Mouse (Mus musculus) adrenal gland, postnatal 25 days (tissue): ENCODE results near the gene Smpdl3b. TPM values are rescaled to one million over a fixed set of nuclear protein-coding genes. Genes with fewer than 3 reads are reported as not detected.
A peak's percentile ranks its signal among the peaks of the same experiment; 100 is the strongest.
"Not testable (repeated sequence)": the region's sequence is repeated elsewhere in the genome, so short reads cannot be mapped to it uniquely, and the experiment has no call there.

Experiments
- DNase-seq: peaks from one replicate; pipeline ENCODE4 v3.0.0; 2021; ENCODE audit warnings: mixed read lengths
- long read RNA-seq: library from polyadenylated mRNA; stranded (forward); transcript quantifications from one replicate; pipeline ENCODE4 v2.0.0, GENCODE M21; 2021
- total RNA-seq: library from RNA; stranded (reverse); gene quantifications from 2 replicates; pipeline ENCODE4 v1.2.3, GENCODE M21; 2021

The Smpdl3b gene
- total RNA-seq = 35.5 and 35.9 TPM in 2 replicates
- long read RNA-seq, transcript Smpdl3b-201 (8 exons, 2,006 nt) = major isoform, 5 of 5 reads
- long read RNA-seq, partial matches to known transcripts = 0 of 5 reads
- long read RNA-seq, other reads (novel, unspliced or antisense) = 0 of 5 reads

DNA sequence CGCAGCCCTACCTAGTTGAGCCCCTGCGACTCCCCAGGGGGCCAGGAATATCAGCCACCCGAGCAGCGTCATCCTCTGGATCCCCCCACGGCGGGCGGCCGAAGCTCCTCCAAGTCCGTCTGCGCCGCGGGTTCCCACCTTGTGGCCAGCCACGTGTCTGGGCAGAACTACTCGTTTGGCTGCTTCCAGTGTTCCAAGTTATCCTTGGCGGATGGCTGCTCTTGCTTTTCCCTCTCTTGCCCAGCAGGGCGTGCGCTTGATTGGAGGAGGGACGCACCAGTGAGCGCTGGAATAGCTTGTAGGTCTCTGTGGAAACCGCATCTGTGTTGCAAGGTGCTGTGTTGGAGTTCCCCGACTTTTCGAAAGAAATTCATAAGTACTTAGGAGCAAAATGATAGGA lies at the start of gene Smpdl3b:
Gene Smpdl3b, minus strand, starts transcription at position 279 of the 400 bp plus-strand sequence.
- DNase-seq = peak; percentile 69

DNA sequence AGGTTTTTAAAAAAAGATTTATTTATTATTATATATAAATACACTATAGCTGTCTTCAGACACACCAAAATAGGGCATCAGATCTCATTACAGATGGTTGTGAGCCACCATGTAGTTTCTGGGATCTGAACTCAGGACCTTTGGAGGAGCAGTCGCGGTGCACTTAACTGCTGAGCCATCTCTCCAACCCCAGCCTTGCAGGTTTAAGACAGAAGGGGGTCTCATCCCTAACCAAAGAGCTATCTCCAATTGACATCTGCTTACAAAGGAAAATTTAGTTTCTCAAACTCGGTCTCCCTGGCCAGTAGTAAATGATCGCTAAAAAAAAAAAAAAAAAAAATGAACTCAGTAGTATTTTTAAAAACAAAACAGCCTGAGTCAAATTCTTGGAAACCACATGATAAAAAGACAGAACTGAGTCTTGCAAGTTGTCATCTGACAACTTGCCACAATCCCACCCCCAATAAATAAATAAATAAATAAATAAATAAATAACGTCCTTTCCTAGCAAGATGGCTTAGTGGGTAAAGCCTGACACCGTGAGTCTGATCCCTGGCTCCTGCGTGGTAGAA lies 49.7 kb upstream of the Smpdl3b start:
- no peak for DNase-seq

DNA sequence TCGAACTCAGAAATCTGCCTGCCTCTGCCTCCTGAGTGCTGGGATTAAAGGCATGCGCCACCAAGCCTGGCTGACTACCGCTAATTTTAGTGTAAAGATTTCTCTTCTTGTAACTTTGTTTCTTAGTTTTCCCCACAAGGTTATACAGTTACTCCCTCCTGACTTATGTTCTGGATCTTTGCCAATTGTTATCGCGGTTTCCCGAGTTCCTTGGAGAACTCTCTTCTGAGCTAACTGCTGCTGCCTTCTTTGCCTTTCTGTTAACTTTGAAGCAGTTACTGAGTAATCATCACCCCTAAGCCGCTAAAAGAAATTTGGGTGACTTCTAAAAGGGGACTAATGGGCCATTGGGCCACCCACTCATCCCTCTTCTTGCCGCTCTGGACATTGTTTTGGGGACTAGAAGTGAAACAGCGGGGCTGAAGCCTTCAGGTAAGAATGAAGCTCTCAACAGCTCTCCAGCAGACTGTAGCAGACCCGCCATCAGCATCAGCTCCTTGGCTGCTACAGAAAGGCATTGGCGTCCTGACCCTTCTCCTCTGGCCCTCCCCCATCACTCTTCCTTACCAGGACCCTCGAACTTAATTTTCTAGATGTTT lies 48.6 kb upstream of the Smpdl3b start:
- no peak for DNase-seq

DNA sequence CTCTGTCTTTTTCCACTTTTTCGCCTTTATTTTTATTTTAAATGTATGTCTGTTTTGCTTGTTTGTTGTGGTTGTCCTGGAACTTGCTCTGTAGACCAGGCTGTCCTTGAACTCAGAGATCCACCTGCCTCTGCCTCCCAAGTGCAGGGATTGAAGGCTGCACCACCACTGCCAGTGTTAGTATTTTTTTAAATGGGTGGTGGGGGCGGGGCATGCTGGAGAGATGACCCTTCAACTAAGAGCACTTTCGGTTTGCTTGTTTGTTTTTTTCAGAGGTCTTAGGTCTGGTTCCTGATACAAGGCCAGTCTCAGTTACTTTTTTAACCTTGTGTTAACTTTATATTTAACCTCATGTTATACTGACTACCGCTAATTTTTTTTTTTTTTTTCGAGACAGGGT lies 48.1 kb upstream of the Smpdl3b start:
- DNase-seq = no peak

DNA sequence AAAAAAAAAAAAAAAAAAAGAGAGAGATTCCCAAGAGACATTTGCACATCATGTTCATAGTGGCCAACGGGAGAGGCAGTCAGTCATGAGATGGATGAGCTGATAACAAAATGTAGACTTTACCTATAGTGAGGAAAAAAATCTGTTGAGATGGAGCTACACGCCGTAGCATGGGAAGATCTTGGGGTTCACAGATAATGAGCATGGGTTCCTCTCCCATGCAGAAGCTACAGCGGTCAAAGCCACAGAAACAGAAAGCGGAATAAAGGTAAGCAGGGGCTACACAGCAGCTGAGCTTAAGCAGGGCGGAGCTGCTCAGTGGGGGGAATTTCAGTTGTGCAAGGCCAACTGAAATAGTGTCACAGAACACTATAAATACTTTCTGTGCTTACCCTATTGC lies 47.3 kb upstream of the Smpdl3b start:
- DNase-seq = no peak

DNA sequence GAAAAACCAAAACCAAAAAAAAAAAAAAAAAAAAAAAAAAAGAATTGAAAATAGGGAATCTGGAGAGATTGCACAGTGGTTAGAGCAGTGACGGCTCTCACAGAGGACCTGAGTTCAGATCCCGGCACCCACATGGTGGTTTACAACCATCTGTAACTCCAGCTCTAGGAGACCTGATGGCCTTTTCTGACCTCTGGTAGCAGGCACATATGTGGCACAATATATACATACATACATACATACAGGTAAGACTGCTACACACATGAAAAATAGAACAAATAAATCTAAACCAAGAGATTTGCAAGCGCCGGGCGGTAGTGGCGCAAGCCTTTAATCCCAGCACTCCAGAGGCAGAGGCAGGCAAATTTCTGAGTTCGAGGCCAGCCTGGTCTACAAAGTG lies 46.8 kb upstream of the Smpdl3b start:
- no peak for DNase-seq

DNA sequence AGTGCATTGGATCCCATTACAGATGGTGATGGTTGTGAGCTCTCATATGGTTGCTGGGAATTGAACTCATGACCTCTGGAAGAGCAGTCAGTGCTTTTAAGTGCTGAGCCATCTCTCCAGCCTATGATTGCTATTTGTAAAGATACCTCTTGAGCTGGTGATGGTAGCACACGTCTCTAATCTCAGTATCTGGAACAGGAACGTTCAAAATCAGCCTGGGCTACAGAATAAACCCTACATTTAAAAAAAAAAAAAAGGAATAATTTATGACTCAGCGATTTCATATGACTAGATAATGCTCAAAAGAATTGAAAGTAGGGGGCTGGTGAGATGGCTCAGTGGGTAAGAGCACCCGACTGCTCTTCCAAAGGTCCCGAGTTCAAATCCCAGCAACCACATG lies 46.2 kb upstream of the Smpdl3b start:
- DNase-seq = no peak

DNA sequence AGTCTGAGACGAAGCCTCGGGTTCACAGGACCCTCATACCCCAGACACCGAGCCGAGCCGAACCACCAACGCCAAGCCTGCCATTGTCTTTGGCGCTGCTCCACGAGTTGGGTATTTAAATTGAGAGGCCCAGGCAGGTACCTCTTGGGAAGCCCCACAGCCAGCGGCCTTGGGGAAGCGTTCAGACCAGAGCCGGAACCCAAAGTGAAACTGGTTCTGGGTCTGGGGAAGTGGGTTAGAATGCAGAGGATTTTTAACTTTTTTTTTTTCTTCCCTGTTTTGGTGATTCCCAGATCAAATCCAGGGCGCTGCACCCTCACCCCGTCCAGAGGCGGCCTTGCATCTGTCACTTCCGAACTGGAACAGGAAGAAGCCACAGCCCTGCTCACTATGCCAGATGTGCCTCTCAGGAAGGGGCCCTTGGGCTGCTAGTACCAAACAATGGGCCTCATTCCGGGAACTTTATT lies 45.2 kb upstream of the Smpdl3b start:
- no peak for DNase-seq

DNA sequence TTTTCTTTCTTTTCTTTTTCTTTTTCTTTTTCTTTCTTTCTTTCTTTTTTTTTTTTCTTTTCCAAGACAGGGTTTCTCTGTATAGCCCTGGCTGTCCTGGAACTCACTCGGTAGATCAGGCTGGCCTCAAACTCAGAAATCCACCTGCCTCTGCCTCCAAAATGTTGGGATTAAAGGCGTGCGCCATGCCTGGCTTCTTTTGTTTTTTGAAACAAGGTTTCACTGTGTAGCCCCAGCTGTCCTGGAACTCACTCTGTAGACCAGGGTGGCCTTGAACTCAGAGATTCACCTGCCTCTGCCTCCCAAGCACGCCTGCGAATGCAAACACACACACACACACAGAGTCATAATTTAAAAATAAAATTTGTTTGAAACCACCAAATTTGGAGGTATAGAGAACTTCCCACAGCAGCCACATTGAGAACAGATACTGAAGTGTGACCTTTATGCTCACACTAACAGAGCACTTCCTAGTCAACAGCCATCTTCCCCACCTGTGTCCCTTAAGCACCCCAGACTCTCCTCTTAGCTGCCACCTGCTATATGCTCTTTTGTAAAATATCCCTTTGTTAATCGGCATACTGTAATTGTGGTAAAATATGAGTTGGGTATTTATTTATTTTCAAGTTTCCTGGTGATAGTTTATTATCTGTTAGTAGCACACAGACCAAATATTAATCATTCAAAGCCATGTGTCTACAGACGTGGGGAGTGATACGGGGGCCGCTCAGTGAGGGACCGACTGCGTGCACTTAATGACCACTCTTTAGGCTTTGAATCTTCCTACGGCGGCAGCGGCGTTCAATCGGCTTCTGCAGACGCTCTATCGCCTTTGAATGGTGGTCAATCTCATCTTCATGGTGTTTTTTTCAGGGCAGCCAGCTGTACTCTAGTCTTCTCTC lies 44.4 kb upstream of the Smpdl3b start:
- DNase-seq = no peak

DNA sequence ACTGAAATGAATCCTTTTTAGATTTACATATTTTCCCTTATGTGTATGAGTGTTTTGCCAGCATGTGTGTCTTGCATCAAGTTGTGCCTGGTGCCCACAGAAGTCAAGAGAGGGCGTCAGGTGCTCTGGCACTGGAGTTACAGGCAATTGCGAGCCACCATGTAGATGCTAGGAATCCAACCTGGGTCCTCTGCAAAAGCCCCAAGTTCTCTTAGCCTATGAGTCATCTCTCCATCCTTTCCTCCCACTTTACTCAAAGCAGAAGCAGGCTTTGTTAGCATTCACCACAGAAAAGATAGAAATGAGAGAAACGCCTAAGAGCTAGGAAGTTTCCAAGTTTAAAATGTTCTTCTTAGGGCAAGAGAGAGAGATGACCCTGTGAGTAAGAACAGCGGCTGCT lies 42.8 kb upstream of the Smpdl3b start:
- DNase-seq = no peak

DNA sequence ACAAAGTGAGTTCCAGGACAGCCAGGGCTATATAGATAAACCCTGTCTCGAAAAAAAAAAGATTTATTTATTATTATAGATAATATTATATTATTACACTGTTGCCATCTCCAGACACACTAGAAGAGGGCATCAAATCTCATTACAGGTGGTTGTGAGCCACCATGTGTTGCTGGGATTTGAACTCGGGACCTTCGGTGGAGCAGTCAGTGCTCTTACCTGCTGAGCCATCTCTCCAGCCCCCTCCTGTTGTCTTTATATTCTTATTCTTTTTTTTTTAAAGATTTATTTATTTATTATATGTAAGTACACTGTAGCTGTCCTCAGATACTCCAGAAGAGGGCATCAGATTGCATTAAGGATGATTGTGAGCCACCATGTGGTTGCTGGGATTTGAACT lies 41.6 kb upstream of the Smpdl3b start:
- DNase-seq = not testable (repeated sequence)

DNA sequence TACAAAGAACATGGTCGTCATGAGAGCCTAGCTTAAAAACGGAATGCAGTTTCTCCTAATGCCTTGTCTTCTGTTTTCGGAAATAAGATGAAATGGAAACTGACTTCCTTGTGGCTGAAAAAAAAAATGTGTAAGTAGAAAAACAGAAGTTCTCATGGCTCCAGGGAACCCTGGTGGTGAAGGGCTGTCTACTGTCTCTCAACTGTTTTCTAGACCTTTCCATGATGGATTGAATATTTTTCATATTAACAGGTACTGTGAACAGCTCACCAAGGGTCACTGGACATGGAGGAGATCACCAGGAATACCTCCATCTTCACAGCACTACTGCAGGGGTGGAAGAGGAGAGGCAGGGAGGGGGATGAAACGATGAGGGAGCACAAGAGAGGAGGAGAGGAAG lies 41.0 kb upstream of the Smpdl3b start:
- no peak for DNase-seq

DNA sequence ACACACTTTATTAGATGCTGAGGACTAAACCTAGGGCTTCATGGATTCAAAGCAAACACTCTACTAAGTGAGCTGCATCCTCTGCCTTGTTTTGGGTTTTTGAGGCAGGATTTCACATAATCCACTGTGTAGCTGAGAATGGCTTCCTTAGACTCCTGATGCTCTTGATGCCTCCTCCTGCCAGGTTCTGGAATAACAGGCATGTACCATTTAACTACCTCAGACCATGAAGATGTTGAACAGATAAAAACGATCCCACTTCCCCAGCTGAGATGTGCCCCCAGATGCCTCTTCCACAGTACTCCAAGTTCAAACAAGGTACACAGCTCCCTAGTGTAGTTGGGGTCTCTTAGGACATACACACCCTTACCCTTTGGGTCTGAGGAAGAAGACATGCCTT lies 40.4 kb upstream of the Smpdl3b start:
- DNase-seq = no peak

DNA sequence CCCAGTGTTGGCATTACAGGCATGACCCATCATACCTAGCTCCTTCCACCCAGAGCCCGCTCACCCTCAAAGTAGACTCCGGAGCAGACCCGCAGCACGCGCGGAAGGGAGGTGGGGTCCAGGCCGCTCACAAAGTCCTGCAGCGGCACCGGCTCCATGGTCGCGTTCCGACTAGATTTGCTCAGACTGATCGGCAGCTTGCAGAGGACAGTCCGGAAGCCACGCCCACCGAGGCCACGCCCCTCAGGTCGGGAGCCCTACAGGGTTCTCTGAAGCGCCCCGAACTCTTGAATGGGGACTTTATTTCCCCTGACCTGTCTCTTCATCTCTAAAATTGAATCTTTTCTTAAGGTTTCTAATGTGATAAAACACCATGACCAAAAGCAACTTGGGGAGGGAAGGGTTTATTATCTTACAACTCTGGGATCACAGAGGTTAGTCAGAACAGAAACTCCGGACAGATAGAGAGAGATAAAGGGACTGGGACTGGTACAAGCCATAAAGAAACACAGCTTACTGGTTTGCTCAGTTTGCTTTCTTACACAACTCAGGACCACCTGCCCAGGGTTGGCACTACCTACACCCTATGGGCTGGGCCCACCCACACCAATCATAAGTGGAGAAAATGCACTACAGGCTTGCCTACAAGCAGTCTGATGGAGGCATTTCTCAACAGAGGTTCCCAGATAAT lies 39.3 kb upstream of the Smpdl3b start, which contains the start of gene Themis2:
Gene Themis2, minus strand, starts transcription at position 192 of the 691 bp plus-strand sequence.
- DNase-seq = peak; percentile 85

DNA sequence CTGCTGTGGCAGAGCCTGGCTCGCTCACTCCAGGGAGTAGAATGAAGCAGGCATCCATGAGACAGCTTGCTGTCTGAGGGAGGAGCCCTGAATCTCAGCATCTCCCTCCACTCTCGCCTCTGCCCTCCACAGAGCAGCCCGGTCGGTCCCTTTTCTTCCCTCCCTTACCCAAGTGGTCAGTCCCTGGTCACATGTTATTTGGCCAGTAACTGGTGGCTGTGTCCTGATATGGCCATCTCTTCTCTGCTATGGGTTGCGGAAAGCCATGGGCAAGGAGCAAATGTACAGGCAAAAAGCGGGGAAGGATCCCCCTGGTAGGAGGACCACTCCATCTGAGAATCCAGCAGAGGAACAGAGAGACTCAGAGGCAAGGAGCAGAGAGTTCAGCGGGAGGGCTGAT lies 38.1 kb upstream of the Smpdl3b start:
- no peak for DNase-seq

DNA sequence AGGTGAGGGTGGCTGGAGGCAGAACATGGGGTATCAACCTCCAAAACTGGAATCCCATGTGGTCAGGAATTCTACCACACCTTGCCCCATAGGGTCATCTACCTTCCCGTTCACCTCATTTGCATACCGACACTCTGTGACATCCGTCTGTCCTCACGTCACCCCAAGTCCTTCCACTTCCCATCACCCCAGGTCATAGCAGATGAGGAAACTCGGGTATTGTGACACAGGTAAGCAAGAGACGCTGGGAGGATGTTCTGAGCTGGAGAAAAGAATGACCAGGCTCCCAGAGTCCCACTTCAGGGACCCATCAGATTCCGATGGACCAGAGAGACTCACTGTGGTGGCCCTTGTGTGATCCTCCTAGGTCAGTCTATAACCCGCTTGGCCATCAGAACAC lies 37.7 kb upstream of the Smpdl3b start:
- no peak for DNase-seq

DNA sequence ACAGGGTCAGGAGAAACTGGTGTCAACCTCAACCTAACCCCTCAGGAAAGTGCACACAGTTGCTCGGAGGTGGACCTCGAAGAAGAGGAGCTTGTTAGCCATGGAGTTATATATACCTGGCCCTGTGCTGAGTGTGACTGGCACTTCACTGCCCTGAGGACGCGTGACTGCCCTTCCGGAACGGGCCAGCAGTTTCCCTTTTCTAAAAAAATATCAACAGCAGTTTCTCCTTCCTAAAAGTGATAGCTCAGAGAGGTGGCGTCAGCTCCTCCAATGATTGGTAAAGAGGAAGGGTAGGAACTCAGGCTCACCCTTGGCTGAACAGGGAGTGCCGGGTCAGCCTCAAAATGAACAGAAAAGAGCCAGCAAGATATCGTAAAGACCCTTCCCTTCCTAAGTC lies 37.0 kb upstream of the Smpdl3b start:
- DNase-seq = no peak

DNA sequence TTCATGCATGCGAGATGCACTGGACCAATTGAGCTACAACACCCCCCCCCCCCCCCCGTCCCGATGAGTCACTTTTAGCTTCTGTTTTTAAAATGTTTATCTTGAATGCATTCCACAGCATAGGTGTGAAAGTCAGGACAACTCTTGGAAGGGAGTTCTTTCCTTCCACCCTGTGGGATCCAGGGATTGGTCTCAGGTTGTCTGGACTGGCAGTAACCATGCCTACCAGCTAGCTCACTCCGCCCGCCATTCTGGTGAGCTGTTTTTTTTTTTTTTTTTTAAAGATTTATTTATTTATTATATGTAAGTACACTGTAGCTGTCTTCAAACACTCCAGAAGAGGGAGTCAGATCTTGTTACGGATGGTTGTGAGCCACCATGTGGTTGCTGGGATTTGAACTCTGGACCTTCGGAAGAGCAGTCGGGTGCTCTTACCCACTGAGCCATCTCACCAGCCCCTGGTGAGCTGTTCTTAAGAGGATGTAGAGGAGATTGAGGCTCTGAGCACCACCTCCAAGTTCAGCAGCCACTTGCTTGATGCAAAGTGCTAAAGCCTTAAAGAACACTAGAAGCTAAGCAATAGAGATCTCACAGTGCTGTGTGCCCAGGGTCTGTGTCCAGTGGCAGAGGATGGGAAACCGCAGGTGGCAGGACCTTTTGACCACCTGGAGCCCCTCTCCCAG lies 36.4 kb upstream of the Smpdl3b start:
- DNase-seq = not testable (repeated sequence)

DNA sequence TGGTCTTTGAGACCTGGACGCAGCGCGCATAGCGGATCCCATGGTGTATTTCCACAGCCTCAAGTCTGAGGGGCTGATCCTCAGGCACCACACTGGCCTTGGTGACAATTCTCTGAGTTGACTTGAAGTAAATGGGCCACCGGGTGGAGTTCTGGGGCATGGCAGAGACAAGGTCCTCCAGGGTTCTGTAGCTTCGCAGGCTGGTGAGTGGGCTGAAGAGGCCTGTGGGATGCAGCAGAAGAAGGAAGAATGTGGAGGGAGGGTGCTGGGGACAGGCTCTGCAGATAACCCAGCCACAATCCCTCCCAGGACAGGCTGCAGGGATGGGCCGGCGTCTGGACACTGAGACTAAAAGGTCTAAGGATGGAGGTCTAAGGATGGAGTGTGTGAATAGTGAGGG lies 32.7 kb upstream of the Smpdl3b start:
- no peak for DNase-seq

DNA sequence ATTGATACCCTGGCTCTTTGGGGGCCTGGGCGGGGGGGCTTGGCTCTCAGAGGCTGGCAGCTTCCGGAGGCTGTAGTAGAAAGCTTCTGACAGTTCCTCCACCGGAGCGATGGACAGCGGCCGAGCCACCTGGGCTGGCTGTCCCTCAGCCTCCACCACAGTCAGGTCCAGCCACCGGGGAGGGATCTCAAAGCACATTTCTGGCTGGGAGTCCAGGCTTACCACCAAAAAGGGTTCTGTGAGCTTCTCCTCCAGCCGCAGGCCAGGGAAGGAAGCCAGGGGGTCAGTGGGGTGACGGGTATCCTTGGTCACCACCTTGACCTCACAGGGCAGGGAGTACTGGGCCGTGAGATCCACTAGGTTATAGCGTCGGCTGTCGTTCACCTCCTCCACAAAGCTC lies 28.2 kb upstream of the Smpdl3b start:
- DNase-seq = no peak

DNA sequence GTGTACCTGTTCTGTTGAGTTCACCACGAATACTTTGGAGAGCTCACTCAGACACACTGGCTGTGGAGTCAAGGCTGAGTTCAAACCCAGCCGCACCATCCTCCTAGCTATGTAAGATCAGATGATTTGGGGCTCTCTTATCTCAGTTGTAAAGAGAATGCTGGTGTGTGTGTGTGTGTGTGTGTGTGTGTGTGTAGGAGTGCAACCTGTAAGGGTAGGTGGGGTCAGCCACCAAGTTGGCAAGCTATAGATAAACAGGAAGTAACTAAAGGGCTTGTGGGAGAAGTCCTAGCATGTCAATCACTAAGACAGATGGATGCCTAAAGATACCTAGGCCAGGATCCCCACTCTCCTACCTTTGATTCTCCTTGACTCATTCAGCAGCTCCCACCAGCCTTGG lies 26.7 kb upstream of the Smpdl3b start:
- DNase-seq = no peak

DNA sequence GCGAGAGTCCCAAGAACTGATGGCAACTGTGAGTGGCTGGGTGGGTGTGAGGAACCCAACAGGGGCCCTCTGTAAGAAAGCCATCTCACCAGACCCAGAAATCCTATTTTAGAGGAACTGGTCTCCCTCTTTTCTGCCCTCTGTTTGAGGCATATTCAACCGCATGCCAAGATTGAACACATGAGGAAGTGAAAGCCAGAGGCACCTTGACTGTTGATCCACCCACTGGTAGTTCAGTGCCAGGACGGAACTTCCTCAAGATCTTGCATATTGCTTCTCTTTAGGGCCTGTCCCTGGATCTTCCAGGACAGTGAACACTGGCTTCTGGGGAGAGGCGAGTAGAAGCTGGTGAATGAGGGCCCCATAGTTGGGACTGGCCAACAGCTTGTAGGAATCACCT lies 23.2 kb upstream of the Smpdl3b start:
- DNase-seq = no peak
